Comparison of ENCODE assay signal across 8 mouse cellular contexts in the genomic region with DNA sequence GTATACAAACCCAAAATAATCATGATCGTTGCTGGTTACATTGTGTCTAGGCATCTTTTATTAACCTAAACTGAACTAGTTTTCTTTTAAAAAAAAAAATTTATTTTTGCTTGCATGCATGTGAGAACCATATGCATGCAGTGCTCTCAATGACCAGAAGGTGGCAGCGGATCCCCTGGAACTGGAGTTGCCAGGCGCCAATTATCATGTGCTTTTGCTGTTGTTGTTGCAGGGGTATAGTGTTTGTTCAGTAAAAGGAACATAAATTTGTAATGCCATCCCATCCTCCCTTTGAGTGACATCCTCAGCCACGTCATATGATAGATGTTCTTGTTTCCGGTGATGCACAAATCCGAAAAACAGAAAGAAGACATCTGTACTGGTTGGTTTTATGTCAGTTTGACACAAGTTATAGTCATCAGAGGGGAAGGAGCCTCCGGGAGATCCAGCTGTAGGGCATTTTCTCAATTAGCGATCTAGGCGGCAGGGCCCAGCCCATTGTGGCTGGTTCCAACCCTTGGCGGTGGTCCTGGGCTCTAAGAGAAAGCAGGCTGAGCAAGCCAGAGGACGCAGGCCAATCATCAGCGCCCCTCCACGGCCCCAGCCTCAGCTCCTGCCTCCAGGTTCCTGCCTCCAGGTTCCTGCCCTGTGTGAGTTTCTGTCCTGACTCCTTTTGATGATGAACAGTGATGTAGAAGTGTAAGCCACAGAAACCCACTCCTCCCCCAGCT. TPM values are rescaled to one million over a fixed set of nuclear protein-coding genes. Genes with fewer than 3 reads are reported as not detected.
A peak's percentile ranks its signal among the peaks of the same experiment; 100 is the strongest.
DNase-seq lines count a peak whose midpoint lies in the region; ATAC-seq and TF ChIP-seq lines count a peak whose summit lies in the region.

No protein-coding gene starts in this region.

- ATAC-seq in kidney, postnatal 0 days (replicated peaks; ENCODE audit: low FRiP score, low read depth), result no peak
- ATAC-seq in liver, postnatal 0 days, result no peak

- H3K9ac ChIP-seq in kidney, postnatal 0 days (ENCODE audit: low read depth, low read length), result no peak overlapping the region
- H3K9ac ChIP-seq in liver, postnatal 0 days (replicated peaks), result no peak overlapping the region

- no peak overlapping the region for H3K27ac ChIP-seq in kidney, postnatal 0 days
- H3K27ac ChIP-seq in liver, postnatal 0 days (ENCODE audit: low read depth), result no peak overlapping the region

- no peak overlapping the region for H3K4me3 ChIP-seq in kidney, postnatal 0 days (replicated peaks; ENCODE audit: low read depth, low read length)
- H3K4me3 ChIP-seq in liver, postnatal 0 days (ENCODE audit: low read depth, low read length), result no peak overlapping the region

- peak; percentile 64 for DNase-seq in ovary, postnatal 10 days (ENCODE audit: low spot score)
- DNase-seq in ovary, adult 18-20 months (ENCODE audit: low spot score), result no peak
- DNase-seq in cerebellum, adult 11-12 months, result peak; percentile 61
- peak; percentile 49 to 77 for DNase-seq in frontal cortex, postnatal 14 days (ENCODE audit: low spot score in 2 of 2)
- DNase-seq in kidney, postnatal 0 days (ENCODE audit: low spot score), result peak; percentile 87
- peak; percentile 81 for DNase-seq in liver, postnatal 0 days
- peak; percentile 61 for DNase-seq in retina, postnatal 7 days (ENCODE audit: low read depth, low spot score)
- peak; percentile 36 to 67 for DNase-seq in urinary bladder, adult 18-20 months (ENCODE audit: low spot score in 2 of 2)

- no peak for TF ChIP-seq EP300 in liver, postnatal 0 days (IDR thresholded peaks at IDR 0.05; ENCODE audit: low read depth)

- H3K4me2 ChIP-seq in kidney, postnatal 0 days (ENCODE audit: low read length), result no peak overlapping the region
- H3K4me2 ChIP-seq in liver, postnatal 0 days (ENCODE audit: low read depth, low read length), result no peak overlapping the region

- 39% methylated on average over 13 of the region's 13 CpGs for WGBS in kidney, postnatal 0 days
- 53% methylated on average over 13 of the region's 13 CpGs for WGBS in liver, postnatal 0 days (ENCODE audit: insufficient replicate concordance)

- 0 out of 2 replicates have a peak, but pooled peaks cover 5% of the 10 kb centered on the region for H3K4me1 ChIP-seq in kidney, postnatal 0 days (replicated peaks; ENCODE audit: insufficient read depth, low read length)
- H3K4me1 ChIP-seq in liver, postnatal 0 days (ENCODE audit: insufficient read depth), result peaks cover 7% of the 10 kb centered on the region

- no peaks in the 10 kb centered on the region for H3K9me3 ChIP-seq in kidney, postnatal 0 days (replicated peaks; ENCODE audit: low read length)
- no peaks in the 10 kb centered on the region for H3K9me3 ChIP-seq in liver, postnatal 0 days (ENCODE audit: low read length)

- H3K36me3 ChIP-seq in kidney, postnatal 0 days (ENCODE audit: insufficient read depth, low read length), result no peaks in the 10 kb centered on the region
- H3K36me3 ChIP-seq in liver, postnatal 0 days (replicated peaks; ENCODE audit: insufficient read depth, low read length), result no peaks in the 10 kb centered on the region

- peak; percentile 98 for TF ChIP-seq CTCF in kidney, postnatal 0 days (IDR thresholded peaks at IDR 0.05; ENCODE audit: low read depth)
- TF ChIP-seq CTCF in liver, postnatal 0 days (IDR thresholded peaks at IDR 0.05; ENCODE audit: low read depth), result peak; percentile 91

- H3K27me3 ChIP-seq in kidney, postnatal 0 days (ENCODE audit: insufficient read depth, low read length), result no peaks in the 10 kb centered on the region
- 0 out of 2 replicates have a peak, but pooled peaks cover 4% of the 10 kb centered on the region for H3K27me3 ChIP-seq in liver, postnatal 0 days (ENCODE audit: insufficient read depth, low read length)

RNA-seq across cellular contexts. Expression of gene Foxo1, which starts 5.5 kb away (rescaled TPM):
- polyA plus RNA-seq in kidney, postnatal 0 days (2015; fragmentation: Nextera tagmentation; extraction: Ambion mirVana), result 7.0 and 8.6 TPM in 2 replicates
- 3.5 and 3.7 TPM in 2 replicates for polyA plus RNA-seq in liver, postnatal 0 days (2015; fragmentation: Nextera tagmentation; extraction: Ambion mirVana)
